Mouse (Mus musculus) frontal cortex, adult (tissue): ENCODE data around the gene Snf8.
A peak's percentile ranks its signal among the peaks of the same experiment; 100 is the strongest.

Source experiments
- ATAC-seq: cut with Nextera tagmentation; 2 replicates; pipeline ENCODE4 v1.9.2; 2017; ENCODE audit warnings: mild to moderate bottlenecking, moderate library complexity, mixed read lengths; ENCODE audit not compliant: low TSS enrichment

The Snf8 gene

GRCm38 (mm10) chr11:96074351-96075176 lies 39.9 kb downstream of the Snf8 start:
- no peak for ATAC-seq

- ATAC-seq: peak; percentile 0; the same call in 1 of the 2 replicates
These were observed 40.5 kb downstream of the Snf8 start for GRCm38 (mm10) chr11:96075177-96075508.

DNA sequence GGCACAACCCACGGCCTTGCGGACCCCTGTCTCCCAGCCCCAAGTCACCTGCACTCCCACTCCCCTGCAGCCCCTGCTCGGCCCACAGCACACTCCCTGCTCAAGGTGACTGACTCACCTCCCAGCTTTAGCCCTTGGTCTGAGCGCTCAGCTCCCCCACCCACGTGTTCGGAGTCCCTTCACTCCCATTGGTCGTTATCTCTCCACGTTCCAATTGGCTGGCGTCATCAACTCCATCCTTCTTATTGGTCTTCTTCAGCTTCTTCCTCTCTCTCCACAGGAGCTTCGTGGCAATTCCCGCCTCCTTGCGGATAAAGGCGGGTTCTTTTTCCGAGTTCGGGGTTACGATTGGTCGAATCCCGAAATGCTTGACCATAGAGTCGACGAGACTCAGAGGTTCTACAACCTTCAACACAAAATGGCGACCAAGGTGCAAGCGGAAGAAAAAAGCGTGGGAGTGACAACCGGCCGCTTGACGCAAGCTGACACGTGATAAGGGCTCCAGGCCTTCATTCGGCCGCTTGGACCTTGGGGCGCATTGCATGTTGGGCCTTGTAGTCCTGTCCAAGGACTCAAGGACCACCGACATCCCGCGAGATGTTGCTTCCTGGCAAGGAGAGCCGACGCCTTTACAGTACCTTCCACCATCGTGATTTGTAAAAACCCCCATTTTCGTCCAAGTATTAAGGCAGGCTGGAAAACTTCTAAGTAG lies 41.0 kb downstream of the Snf8 start, which contains the start of gene Atp5g1:
Gene Atp5g1 (minus strand): TSS at position 162 of the 712 bp plus-strand sequence.
- ATAC-seq: peak; percentile 97

- ATAC-seq: no peak
These were observed 41.8 kb downstream of the Snf8 start for GRCm38 (mm10) chr11:96076221-96077105.

- ATAC-seq: no peak
These were observed 46.1 kb downstream of the Snf8 start for GRCm38 (mm10) chr11:96080736-96081135.

DNA sequence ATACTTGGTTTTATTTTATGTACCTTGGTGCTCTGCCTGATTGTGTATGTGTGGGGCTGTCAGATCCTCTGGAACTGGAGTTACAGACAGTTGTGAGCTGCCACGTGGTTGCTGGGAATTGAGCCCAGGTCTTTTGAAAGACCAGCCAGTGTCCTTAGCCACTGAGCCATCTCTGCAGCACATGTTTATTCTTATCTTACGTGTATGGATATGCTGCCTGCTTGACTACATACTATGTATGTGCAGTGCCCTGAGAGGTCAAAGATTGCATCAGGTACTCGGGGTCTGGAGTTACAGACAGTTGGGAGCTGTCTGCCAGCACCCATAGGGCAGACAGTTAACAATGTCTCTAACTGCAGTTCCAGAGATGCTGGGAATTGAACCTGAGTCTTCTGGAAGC lies 48.0 kb downstream of the Snf8 start:
- no peak for ATAC-seq

DNA sequence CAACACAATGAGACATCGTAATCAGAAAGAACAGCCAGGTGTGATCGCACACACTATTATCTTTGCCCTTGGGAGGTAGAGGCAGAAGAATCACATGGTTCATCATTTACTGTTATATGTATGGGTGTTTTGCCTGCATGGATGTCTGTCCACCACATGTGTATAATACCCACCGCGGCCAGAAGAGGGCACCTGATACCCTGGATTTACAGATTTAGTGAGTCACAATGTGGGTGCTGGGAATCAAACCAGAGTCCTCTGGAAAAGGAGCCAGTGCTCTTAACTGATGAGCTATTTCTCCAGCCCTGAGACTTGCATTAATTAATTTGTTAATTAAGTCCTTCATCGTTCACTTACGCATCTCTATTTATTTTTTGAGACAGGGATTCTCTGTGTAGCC lies 53.3 kb downstream of the Snf8 start:
- ATAC-seq: no peak

DNA sequence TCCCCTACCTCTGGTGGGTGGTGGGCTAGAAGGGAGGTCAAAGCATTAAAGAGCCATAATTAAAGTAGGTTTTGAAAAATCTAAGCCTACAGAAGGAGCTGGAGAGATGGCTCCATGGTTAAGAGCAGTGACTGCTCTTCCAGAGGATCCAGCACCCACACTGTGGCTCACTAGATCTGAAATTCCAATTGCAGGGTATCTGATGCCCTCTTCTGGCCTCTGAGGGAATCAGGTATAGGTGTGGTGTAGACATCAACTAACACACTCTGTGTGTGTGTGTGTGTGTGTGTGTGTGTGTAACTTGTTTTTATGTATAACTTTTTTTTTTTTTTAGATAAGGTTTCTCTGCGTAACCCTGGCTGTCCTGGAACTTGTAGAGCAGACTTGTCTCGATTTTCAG lies 56.4 kb downstream of the Snf8 start:
- ATAC-seq: no peak

DNA sequence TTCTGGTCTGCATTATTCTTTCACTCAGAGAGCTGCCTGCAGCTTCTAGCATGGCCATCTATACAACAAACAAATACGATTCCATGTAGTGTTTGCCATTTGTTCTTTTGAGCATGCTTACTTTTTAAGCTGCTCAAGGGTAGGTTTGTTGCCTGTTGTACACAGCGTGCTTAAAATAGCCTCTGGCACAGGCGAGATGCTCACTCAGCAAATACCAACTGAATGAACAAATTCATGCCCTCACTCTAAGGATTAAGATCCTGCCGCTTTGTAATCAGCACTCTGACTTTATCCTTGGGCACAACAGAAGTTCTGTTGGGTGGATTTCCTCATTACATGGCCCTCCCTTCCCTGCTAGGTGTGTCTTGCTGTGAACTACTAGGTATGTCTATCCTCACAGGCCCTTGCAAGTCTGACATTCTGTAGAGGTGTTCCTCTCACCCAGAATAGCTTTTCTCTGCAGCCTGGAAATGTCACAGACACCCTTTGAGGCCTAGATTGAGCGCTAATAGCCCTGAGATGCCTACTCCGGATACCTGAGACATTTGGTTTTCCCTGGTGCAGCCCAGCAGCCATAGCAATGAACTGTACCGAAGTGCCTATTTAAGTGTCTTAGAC lies 58.1 kb downstream of the Snf8 start:
- ATAC-seq: no peak

- ATAC-seq: peak; percentile 50; the same call in 1 of the 2 replicates
These were observed 58.7 kb downstream of the Snf8 start for GRCm38 (mm10) chr11:96093361-96093760.
